Mouse (Mus musculus): ENCODE data around the gene Rbfox1. TPM values are rescaled to one million over a fixed set of nuclear protein-coding genes. Genes with fewer than 3 reads are reported as not detected.

The Rbfox1 gene
- total RNA-seq, 2 experiments from 2014 or later, result 81.5 to 93.4 TPM

GRCm38 (mm10) chr16:7069599-7069998 is 1184.4 kb downstream of the Rbfox1 start:
- DNase-seq (ENCODE audit: low spot score in 2 of 2), result no peak

GRCm38 (mm10) chr16:7074786-7075185 is 1189.6 kb downstream of the Rbfox1 start:
- no peak for DNase-seq (ENCODE audit: low spot score in 2 of 2)

GRCm38 (mm10) chr16:7075749-7076148 is 1190.6 kb downstream of the Rbfox1 start:
- DNase-seq (ENCODE audit: low spot score in 2 of 2), result no peak

GRCm38 (mm10) chr16:7076305-7076704 is 1191.2 kb downstream of the Rbfox1 start:
- DNase-seq (ENCODE audit: low spot score in 2 of 2), result no peak

- DNase-seq (ENCODE audit: low spot score in 2 of 2), result no peak
Measured at GRCm38 (mm10) chr16:7076707-7077106, 1191.6 kb downstream of the Rbfox1 start.

- no peak for DNase-seq (ENCODE audit: low spot score in 2 of 2)
Measured at GRCm38 (mm10) chr16:7081074-7081568, 1196.0 kb downstream of the Rbfox1 start.

GRCm38 (mm10) chr16:7081684-7082255 is 1196.6 kb downstream of the Rbfox1 start:
- DNase-seq (ENCODE audit: low spot score in 2 of 2), result no peak

GRCm38 (mm10) chr16:7083937-7084336 is 1198.8 kb downstream of the Rbfox1 start:
- DNase-seq (ENCODE audit: low spot score in 2 of 2), result no peak

- DNase-seq (ENCODE audit: low spot score in 2 of 2), result no peak
Measured at GRCm38 (mm10) chr16:7088601-7089430, 1203.7 kb downstream of the Rbfox1 start.

GRCm38 (mm10) chr16:7089475-7089874 is 1204.3 kb downstream of the Rbfox1 start:
- no peak for DNase-seq (ENCODE audit: low spot score in 2 of 2)

GRCm38 (mm10) chr16:7090205-7090604 is 1205.0 kb downstream of the Rbfox1 start:
- no peak for DNase-seq (ENCODE audit: low spot score in 2 of 2)

GRCm38 (mm10) chr16:7092811-7093210 is 1207.7 kb downstream of the Rbfox1 start:
- no peak for DNase-seq (ENCODE audit: low spot score in 2 of 2)

- no peak for DNase-seq (ENCODE audit: low spot score in 2 of 2)
Measured at GRCm38 (mm10) chr16:7093686-7094085, 1208.5 kb downstream of the Rbfox1 start.

- DNase-seq (ENCODE audit: low spot score in 2 of 2), result no peak
Measured at GRCm38 (mm10) chr16:7094181-7094749, 1209.1 kb downstream of the Rbfox1 start.

GRCm38 (mm10) chr16:7097071-7097470 is 1211.9 kb downstream of the Rbfox1 start:
- DNase-seq (ENCODE audit: low spot score in 2 of 2), result no peak

GRCm38 (mm10) chr16:7097951-7098710 is 1213.0 kb downstream of the Rbfox1 start:
- no peak for DNase-seq (ENCODE audit: low spot score in 2 of 2)

GRCm38 (mm10) chr16:7099506-7100300 is 1214.5 kb downstream of the Rbfox1 start:
- DNase-seq (ENCODE audit: low spot score in 2 of 2), result peak in 1 of 2 experiments; percentile 22

- no peak for DNase-seq (ENCODE audit: low spot score in 2 of 2)
Measured at GRCm38 (mm10) chr16:7102486-7102885, 1217.3 kb downstream of the Rbfox1 start.

GRCm38 (mm10) chr16:7103301-7103700 is 1218.1 kb downstream of the Rbfox1 start:
- DNase-seq (ENCODE audit: low spot score in 2 of 2), result no peak

- DNase-seq (ENCODE audit: low spot score in 2 of 2), result no peak
Measured at GRCm38 (mm10) chr16:7106450-7107015, 1221.4 kb downstream of the Rbfox1 start.
